Mouse (Mus musculus): ENCODE results near the gene Il27ra. TPM values are rescaled to one million over a fixed set of nuclear protein-coding genes. Genes with fewer than 3 reads are reported as not detected.
A peak's percentile ranks its signal among the peaks of the same experiment; 100 is the strongest.
"Not testable (repeated sequence)": the region's sequence is repeated elsewhere in the genome, so short reads cannot be mapped to it uniquely, and the experiment has no call there.

The Il27ra gene
- total RNA-seq, 1 experiment from 2014 or later = 14.8 TPM

DNA sequence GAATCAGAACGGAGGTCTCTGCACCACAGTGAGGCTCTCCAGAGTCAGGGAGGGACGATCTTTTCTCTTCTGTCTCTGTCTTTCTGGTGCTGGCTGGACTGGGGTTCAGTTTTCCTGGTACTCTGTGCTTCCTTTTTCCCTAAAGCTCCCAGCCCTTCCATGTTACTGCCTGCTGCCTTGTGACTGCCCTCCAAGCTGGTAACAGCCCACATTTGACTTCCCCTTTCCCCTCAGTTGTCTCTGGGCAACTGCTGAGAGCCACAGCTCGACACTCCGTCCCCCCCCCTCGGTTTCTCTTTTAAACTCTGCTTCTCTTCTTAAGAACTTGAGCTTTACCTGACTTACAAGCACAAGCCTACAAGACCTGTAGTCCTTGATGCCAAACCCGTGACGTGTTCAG is 53.1 kb downstream of the Il27ra start:
- peak; percentile 76 to 81 for ATAC-seq (replicated peaks in 1 of 2; ENCODE audit: insufficient read depth in 1 of 2, low FRiP score in 2 of 2, low TSS enrichment in 1 of 2, low read depth in 1 of 2, poor library complexity in 2 of 2, severe bottlenecking in 2 of 2)

GRCm38 (mm10) chr8:83983222-83983621 is 59.2 kb downstream of the Il27ra start:
- ATAC-seq (replicated peaks in 1 of 2; ENCODE audit: insufficient read depth in 1 of 2, low FRiP score in 2 of 2, low TSS enrichment in 1 of 2, low read depth in 1 of 2, poor library complexity in 2 of 2, severe bottlenecking in 2 of 2) = not testable (repeated sequence)

DNA sequence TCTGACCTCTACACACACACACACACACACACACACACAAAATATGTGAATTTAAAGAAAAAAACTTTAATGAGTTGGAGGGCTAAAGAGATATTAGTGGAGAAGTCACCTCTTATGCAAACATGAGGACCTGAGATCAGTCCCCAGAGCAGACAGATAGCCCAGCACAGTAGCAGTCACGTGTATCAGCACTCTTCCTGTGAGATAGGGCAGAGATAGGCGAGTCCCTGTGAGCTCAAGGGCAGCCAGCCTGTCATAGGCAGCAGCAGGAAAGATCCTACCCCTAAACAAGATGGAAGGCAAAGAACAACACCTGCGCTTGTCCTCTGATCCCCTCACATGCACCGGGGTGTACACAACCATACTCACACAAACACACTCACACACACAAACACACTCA is 59.9 kb downstream of the Il27ra start:
- no peak for ATAC-seq (replicated peaks in 1 of 2; ENCODE audit: insufficient read depth in 1 of 2, low FRiP score in 2 of 2, low TSS enrichment in 1 of 2, low read depth in 1 of 2, poor library complexity in 2 of 2, severe bottlenecking in 2 of 2)

GRCm38 (mm10) chr8:83981533-83981932 is 60.9 kb downstream of the Il27ra start:
- no peak for ATAC-seq (replicated peaks in 1 of 2; ENCODE audit: insufficient read depth in 1 of 2, low FRiP score in 2 of 2, low TSS enrichment in 1 of 2, low read depth in 1 of 2, poor library complexity in 2 of 2, severe bottlenecking in 2 of 2)

DNA sequence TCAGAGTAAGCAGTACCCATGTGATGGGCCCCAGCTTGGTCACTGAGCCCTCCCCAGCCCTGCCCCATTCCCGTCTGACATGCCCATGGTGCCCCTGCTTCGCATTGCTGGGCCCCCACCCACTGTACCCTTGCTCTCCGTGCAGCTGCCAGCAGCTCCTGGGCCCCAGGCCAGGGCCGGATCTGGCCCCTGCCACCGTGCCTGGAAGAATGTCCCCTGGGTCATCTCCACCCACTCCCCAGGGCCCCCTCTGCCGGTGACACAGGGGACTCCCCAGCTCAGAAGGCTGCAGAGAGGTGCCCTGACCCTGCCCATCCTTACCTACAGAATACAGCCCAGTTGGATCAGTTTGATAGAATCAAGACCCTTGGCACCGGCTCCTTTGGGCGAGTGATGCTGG is 61.5 kb downstream of the Il27ra start:
- ATAC-seq (replicated peaks in 1 of 2; ENCODE audit: insufficient read depth in 1 of 2, low FRiP score in 2 of 2, low TSS enrichment in 1 of 2, low read depth in 1 of 2, poor library complexity in 2 of 2, severe bottlenecking in 2 of 2) = no peak

Other genes with a start within 250 kb of the Il27ra start
- gene Adgrl1, start 142.5 kb downstream of the Il27ra start, total RNA-seq (2017) = 4.2 and 5.0 TPM in 2 replicates
- 0.30 TPM in 1 of 2 replicates, not detected in the other for gene Gm10644, start 87.4 kb downstream of the Il27ra start, total RNA-seq (2017)
- gene Asf1b, start 87.1 kb downstream of the Il27ra start, total RNA-seq (2017) = 22.3 and 22.5 TPM in 2 replicates
- gene Prkaca, start 69.6 kb downstream of the Il27ra start, total RNA-seq (2017) = 24.0 and 27.6 TPM in 2 replicates
- 52.8 and 53.4 TPM in 2 replicates for gene Samd1, start 44.9 kb downstream of the Il27ra start, total RNA-seq (2017)
- 0.31 and 1.1 TPM in 2 replicates for gene 1700067K01Rik, start 41.1 kb downstream of the Il27ra start, total RNA-seq (2017)
- gene 2210011C24Rik, start 30.4 kb downstream of the Il27ra start, total RNA-seq (2017) = not detected in 2 replicates
- gene Palm3, start 21.1 kb downstream of the Il27ra start, total RNA-seq (2017) = 0.31 TPM in 1 of 2 replicates, not detected in the other
- gene Rln3, start 2.4 kb upstream of the Il27ra start, total RNA-seq (2017) = not detected in 2 replicates
- gene Gm10643, start 22.5 kb upstream of the Il27ra start, total RNA-seq (2017) = 2.5 and 3.6 TPM in 2 replicates
- gene Rfx1, start 24.2 kb upstream of the Il27ra start, total RNA-seq (2017) = 2.3 and 5.3 TPM in 2 replicates
- 21.0 and 23.1 TPM in 2 replicates for gene Dcaf15, start 62.2 kb upstream of the Il27ra start, total RNA-seq (2017)
- gene Podnl1, start 83.4 kb upstream of the Il27ra start, total RNA-seq (2017) = 1.4 and 2.7 TPM in 2 replicates
- gene Cc2d1a, start 105.3 kb upstream of the Il27ra start, total RNA-seq (2017) = 5.8 and 7.0 TPM in 2 replicates
- 2.7 and 3.8 TPM in 2 replicates for gene 4930432K21Rik, start 105.4 kb upstream of the Il27ra start, total RNA-seq (2017)
- gene Nanos3, start 142.6 kb upstream of the Il27ra start, total RNA-seq (2017) = not detected in 2 replicates
- 6.8 and 13.4 TPM in 2 replicates for gene Zswim4, start 194.5 kb upstream of the Il27ra start, total RNA-seq (2017)
- 68.7 and 88.1 TPM in 2 replicates for gene D8Ertd738e, start 207.1 kb upstream of the Il27ra start, total RNA-seq (2017)
- 12.5 and 16.5 TPM in 2 replicates for gene Mri1, start 214.7 kb upstream of the Il27ra start, total RNA-seq (2017)
- gene Ccdc130, start 227.8 kb upstream of the Il27ra start, total RNA-seq (2017) = 6.6 and 17.1 TPM in 2 replicates

Measured in hematopoietic stem cell, adult 5-6 weeks (primary cell).